Mouse (Mus musculus): ENCODE results near the gene Ciao2b. TPM values are rescaled to one million over a fixed set of nuclear protein-coding genes. Genes with fewer than 3 reads are reported as not detected.

Gene Ciao2b
- polyA plus RNA-seq, 1 experiment from 2014 or later: 98.9 TPM

- Histone ChIP-seq H3K9ac (no peak overlapping the region), H3K4me1 (0 out of 2 replicates have a peak, but pooled peaks cover 4% of the 10 kb centered on the region), H3K4me2 (replicated peaks) (no peak overlapping the region), H3K27ac (no peak overlapping the region), H3K9me3 (replicated peaks) (no peaks in the 10 kb centered on the region), H3K4me3 (no peak overlapping the region), H3K27me3 (no peaks in the 10 kb centered on the region; the same call in 1 of the 2 replicates), H3K36me3 (no peaks in the 10 kb centered on the region)
- 80% methylated on average over 12 of the region's 12 CpGs for WGBS
- ATAC-seq (ENCODE audit: low FRiP score): no peak
Measured at GRCm38 (mm10) chr8:104610185-104610766, 31.5 kb downstream of the Ciao2b start.

GRCm38 (mm10) chr8:104609222-104609621 lies 32.5 kb downstream of the Ciao2b start:
- ATAC-seq (ENCODE audit: low FRiP score): no peak
- no peaks in the 10 kb centered on the region for H3K9me3 ChIP-seq (replicated peaks)
- no peaks in the 10 kb centered on the region for H3K36me3 ChIP-seq
- no peak overlapping the region for H3K4me3 ChIP-seq
- no peaks in the 10 kb centered on the region; the same call in 1 of the 2 replicates for H3K27me3 ChIP-seq
- no peak overlapping the region for H3K27ac ChIP-seq
- H3K4me2 ChIP-seq (replicated peaks): no peak overlapping the region
- no peak overlapping the region for H3K9ac ChIP-seq
- 0 out of 2 replicates have a peak, but pooled peaks cover 4% of the 10 kb centered on the region for H3K4me1 ChIP-seq
- 80% methylated on average over 8 of the region's 8 CpGs for WGBS

- H3K27ac ChIP-seq: no peak overlapping the region
- 0 out of 2 replicates have a peak, but pooled peaks cover 4% of the 10 kb centered on the region for H3K4me1 ChIP-seq
- H3K4me3 ChIP-seq: no peak overlapping the region
- H3K4me2 ChIP-seq (replicated peaks): no peak overlapping the region
- H3K9ac ChIP-seq: no peak overlapping the region
- no peaks in the 10 kb centered on the region; the same call in 1 of the 2 replicates for H3K27me3 ChIP-seq
- no peaks in the 10 kb centered on the region for H3K9me3 ChIP-seq (replicated peaks)
- WGBS: 76% methylated on average over 2 of the region's 2 CpGs
- no peak for ATAC-seq (ENCODE audit: low FRiP score)
- H3K36me3 ChIP-seq: no peaks in the 10 kb centered on the region
Measured at GRCm38 (mm10) chr8:104607944-104608343, 33.8 kb downstream of the Ciao2b start.

DNA sequence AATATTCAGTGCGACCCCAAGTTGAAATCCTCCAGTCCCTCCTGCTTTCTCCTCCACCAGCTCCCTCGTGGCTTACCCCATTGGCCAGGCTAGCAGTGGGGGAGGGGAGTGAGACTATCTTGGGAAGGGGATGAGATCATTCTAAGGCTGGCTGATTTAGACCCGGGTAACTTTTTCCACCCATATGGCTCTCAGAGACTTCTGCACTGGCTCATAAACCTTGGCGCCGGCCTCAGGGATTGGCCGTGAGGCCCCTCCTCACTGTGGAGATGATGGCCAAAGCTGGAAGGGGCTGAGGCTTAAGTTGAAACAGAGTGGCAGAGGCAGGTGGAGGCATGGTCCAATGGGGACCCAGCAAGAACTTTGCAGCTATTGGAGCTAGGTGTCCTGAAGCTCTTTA lies 35.4 kb downstream of the Ciao2b start:
- H3K27me3 ChIP-seq: peaks cover 3% of the 10 kb centered on the region; the same call in 1 of the 2 replicates
- no peak overlapping the region for H3K27ac ChIP-seq
- no peaks in the 10 kb centered on the region for H3K9me3 ChIP-seq (replicated peaks)
- no peaks in the 10 kb centered on the region for H3K36me3 ChIP-seq
- ATAC-seq (ENCODE audit: low FRiP score): no peak
- H3K4me3 ChIP-seq: no peak overlapping the region
- peaks cover 9% of the 10 kb centered on the region; the same call in 1 of the 2 replicates for H3K4me1 ChIP-seq
- no peak overlapping the region for H3K9ac ChIP-seq
- H3K4me2 ChIP-seq (replicated peaks): no peak overlapping the region
- WGBS: 59% methylated on average over 6 of the region's 6 CpGs

- Histone ChIP-seq H3K4me2 (replicated peaks) (no peak overlapping the region), H3K27ac (no peak overlapping the region), H3K4me3 (no peak overlapping the region), H3K9me3 (replicated peaks) (no peaks in the 10 kb centered on the region), H3K36me3 (no peaks in the 10 kb centered on the region), H3K27me3 (peaks cover 7% of the 10 kb centered on the region; the same call in 1 of the 2 replicates), H3K4me1 (peaks cover 4% of the 10 kb centered on the region; the same call in 1 of the 2 replicates), H3K9ac (no peak overlapping the region)
- WGBS: 77% methylated on average over 4 of the region's 4 CpGs
- ATAC-seq (ENCODE audit: low FRiP score): no peak
Measured at GRCm38 (mm10) chr8:104603245-104603593, 38.5 kb downstream of the Ciao2b start.

- Histone ChIP-seq H3K27me3 (peaks cover 7% of the 10 kb centered on the region; the same call in 1 of the 2 replicates), H3K4me1 (peaks cover 4% of the 10 kb centered on the region; the same call in 1 of the 2 replicates), H3K9me3 (replicated peaks) (no peaks in the 10 kb centered on the region), H3K9ac (peak overlapping the region; percentile 9; the same call in 1 of the 2 replicates), H3K4me3 (peak overlapping the region; percentile 6; the same call in 1 of the 2 replicates), H3K36me3 (no peaks in the 10 kb centered on the region), H3K4me2 (replicated peaks) (peak overlapping the region; percentile 43), H3K27ac (no peak overlapping the region)
- peak; percentile 92 for ATAC-seq (ENCODE audit: low FRiP score)
- 23% methylated on average over 21 of the region's 21 CpGs for WGBS
Measured at GRCm38 (mm10) chr8:104602468-104603244, 39.1 kb downstream of the Ciao2b start.

DNA sequence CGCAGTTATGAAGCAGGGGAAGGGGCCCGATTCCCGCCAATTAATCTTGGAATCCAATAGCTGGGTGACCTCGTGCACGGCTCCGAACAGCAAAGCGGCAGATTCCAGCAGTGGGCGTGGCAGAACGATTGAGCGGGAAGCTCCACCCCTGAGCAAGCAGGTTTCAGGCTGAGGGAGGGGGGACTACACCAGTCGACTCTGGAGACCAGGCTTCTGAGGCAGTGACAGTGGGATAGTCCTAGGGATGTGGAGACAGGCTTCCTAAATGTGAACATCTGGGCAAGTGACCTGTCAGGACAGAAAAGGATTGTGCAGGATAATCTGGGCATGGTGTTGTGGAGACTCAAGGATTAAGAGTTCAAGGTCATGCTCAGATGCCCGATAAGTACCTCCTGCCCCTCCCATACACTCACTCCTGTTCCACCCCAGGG lies 39.8 kb downstream of the Ciao2b start:
- H3K9ac ChIP-seq: no peak overlapping the region
- 1% methylated on average over 12 of the region's 12 CpGs for WGBS
- peak; percentile 43; the same call in 1 of the 2 replicates for ATAC-seq (ENCODE audit: low FRiP score)
- H3K4me1 ChIP-seq: peaks cover 4% of the 10 kb centered on the region; the same call in 1 of the 2 replicates
- H3K27me3 ChIP-seq: peaks cover 7% of the 10 kb centered on the region; the same call in 1 of the 2 replicates
- peak overlapping the region; percentile 6 for H3K4me3 ChIP-seq
- H3K9me3 ChIP-seq (replicated peaks): no peaks in the 10 kb centered on the region
- H3K4me2 ChIP-seq (replicated peaks): peak overlapping the region; percentile 43
- H3K36me3 ChIP-seq: no peaks in the 10 kb centered on the region
- H3K27ac ChIP-seq: no peak overlapping the region

- WGBS: 27% methylated on average over 7 of the region's 7 CpGs
- no peak for ATAC-seq (ENCODE audit: low FRiP score)
Measured at GRCm38 (mm10) chr8:104601386-104601785, 40.4 kb downstream of the Ciao2b start.

GRCm38 (mm10) chr8:104598496-104598895 lies 43.3 kb downstream of the Ciao2b start:
- Histone ChIP-seq H3K4me1 (peaks cover 4% of the 10 kb centered on the region; the same call in 1 of the 2 replicates), H3K9ac (no peak overlapping the region), H3K36me3 (peaks cover 21% of the 10 kb centered on the region), H3K27ac (no peak overlapping the region), H3K27me3 (peaks cover 7% of the 10 kb centered on the region; the same call in 1 of the 2 replicates), H3K9me3 (replicated peaks) (no peaks in the 10 kb centered on the region), H3K4me2 (replicated peaks) (no peak overlapping the region), H3K4me3 (no peak overlapping the region)
- no peak for ATAC-seq (ENCODE audit: low FRiP score)
- WGBS: 76% methylated on average over 6 of the region's 6 CpGs

More at GRCm38 (mm10) chr8:104601386-104601785, 40.4 kb downstream of the Ciao2b start:
- peaks cover under 1% of the 10 kb centered on the region; the same call in 1 of the 2 replicates for H3K36me3 ChIP-seq
- H3K9me3 ChIP-seq (replicated peaks): no peaks in the 10 kb centered on the region
- no peak overlapping the region for H3K9ac ChIP-seq
- peaks cover 4% of the 10 kb centered on the region; the same call in 1 of the 2 replicates for H3K4me1 ChIP-seq
- peaks cover 7% of the 10 kb centered on the region; the same call in 1 of the 2 replicates for H3K27me3 ChIP-seq
- no peak overlapping the region for H3K27ac ChIP-seq
- no peak overlapping the region for H3K4me2 ChIP-seq (replicated peaks)
- H3K4me3 ChIP-seq: no peak overlapping the region

GRCm38 (mm10) chr8:104597656-104598055 lies 44.1 kb downstream of the Ciao2b start:
- H3K4me3 ChIP-seq: no peak overlapping the region
- H3K27ac ChIP-seq: no peak overlapping the region
- no peak overlapping the region for H3K9ac ChIP-seq
- no peak for ATAC-seq (ENCODE audit: low FRiP score)
- H3K4me1 ChIP-seq: peaks cover 4% of the 10 kb centered on the region; the same call in 1 of the 2 replicates
- no peak overlapping the region for H3K4me2 ChIP-seq (replicated peaks)
- peaks cover 7% of the 10 kb centered on the region; the same call in 1 of the 2 replicates for H3K27me3 ChIP-seq
- H3K36me3 ChIP-seq: peaks cover 22% of the 10 kb centered on the region
- H3K9me3 ChIP-seq (replicated peaks): no peaks in the 10 kb centered on the region
- 88% methylated on average over 6 of the region's 6 CpGs for WGBS

- Histone ChIP-seq H3K27me3 (0 out of 2 replicates have a peak, but pooled peaks cover under 1% of the 10 kb centered on the region), H3K27ac (no peak overlapping the region), H3K36me3 (peaks cover 22% of the 10 kb centered on the region), H3K4me1 (peaks cover 9% of the 10 kb centered on the region), H3K9me3 (replicated peaks) (no peaks in the 10 kb centered on the region), H3K4me3 (no peak overlapping the region), H3K4me2 (replicated peaks) (no peak overlapping the region), H3K9ac (no peak overlapping the region)
- WGBS: 86% methylated on average over 21 of the region's 21 CpGs
- no peak for ATAC-seq (ENCODE audit: low FRiP score)
Measured at GRCm38 (mm10) chr8:104595773-104596536, 45.8 kb downstream of the Ciao2b start.
